Mouse (Mus musculus): Measurements from ENCODE around the gene Rab3c. TPM values are rescaled to one million over a fixed set of nuclear protein-coding genes. Genes with fewer than 3 reads are reported as not detected.

The Rab3c gene
- 0.05 TPM for polyA plus RNA-seq (2012; fragmentation: generic; extraction: Trizol)

DNA sequence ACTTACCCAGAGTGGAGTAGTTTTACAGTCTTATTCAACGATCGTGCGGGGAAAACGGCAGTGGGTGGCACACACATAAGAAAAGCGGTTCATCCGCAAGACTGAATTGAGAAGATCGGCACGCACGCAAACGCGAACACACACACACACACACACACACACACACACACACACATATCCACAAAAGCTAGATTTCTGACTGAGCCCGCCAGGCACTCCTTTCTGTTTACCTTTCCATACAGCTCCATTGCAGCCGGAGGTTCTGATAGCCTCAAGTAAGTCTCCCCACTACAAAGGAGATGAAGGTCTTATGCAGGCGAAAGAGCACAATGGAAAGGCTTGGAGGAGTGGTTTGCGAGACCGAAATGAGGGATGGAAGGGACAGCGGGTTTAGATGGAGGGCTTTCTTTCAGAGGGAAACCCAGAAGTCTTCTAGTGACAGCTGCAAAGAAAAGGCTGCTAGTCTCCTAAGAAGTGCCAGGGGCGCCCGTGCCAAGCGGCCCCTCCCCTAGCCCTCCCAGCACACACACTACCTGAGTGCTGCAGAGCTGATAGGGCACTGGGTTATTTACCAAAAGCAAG is at the start of gene Rab3c:
Rab3c (minus strand) TSS at position 434 of the 582 bp plus-strand sequence.
- Histone ChIP-seq H3K36me3 (ENCODE audit: control insufficient read depth, insufficient read depth) (no peaks in the 10 kb centered on the region), H3K4me3 (peak within 1 kb of the TSS; percentile 20)

DNA sequence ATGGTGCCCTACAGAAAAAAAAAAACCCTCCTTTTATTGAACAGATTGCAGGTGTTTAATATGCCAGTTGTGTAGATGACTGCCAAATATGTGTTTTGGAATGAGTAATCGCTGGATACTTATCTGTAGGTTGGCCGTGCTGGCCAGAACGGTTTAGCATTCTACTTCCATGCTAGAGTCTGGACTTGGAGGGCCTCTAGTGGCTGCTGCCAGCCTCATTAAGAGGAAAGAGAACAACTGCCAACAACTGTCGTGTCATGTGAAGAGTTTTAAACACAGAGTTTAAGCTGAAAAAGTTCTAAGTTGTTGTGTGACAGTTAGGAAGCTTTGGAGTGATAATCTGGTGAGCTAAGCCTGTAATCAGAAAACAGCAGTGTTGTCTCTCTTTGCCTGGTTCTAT is 38.0 kb upstream of the Rab3c start:
- Histone ChIP-seq H3K36me3 (ENCODE audit: control insufficient read depth, insufficient read depth) (no peaks in the 10 kb centered on the region), H3K4me2 (ENCODE audit: low read depth) (no peak overlapping the region), H3ac (ENCODE audit: control insufficient read depth, insufficient read length) (no peak overlapping the region), H3K79me2 (ENCODE audit: control insufficient read depth, insufficient read depth) (no peaks in the 10 kb centered on the region), H3K27me3 (ENCODE audit: control insufficient read depth, insufficient read depth, insufficient read length) (no peaks in the 10 kb centered on the region), H3K4me3 (no peak overlapping the region)
- TF ChIP-seq E2F4 (IDR thresholded peaks at IDR 0.05; ENCODE audit: insufficient read depth), result no peak
- TF ChIP-seq REST (IDR thresholded peaks at IDR 0.05; ENCODE audit: insufficient read depth, insufficient read length), result no peak
- no peak for TF ChIP-seq MYOD1 (IDR thresholded peaks at IDR 0.05; ENCODE audit: control insufficient read depth in 1 of 3, insufficient read length in 2 of 3, low read depth in 2 of 3)
- no peak for TF ChIP-seq POLR2A (IDR thresholded peaks at IDR 0.05; ENCODE audit: insufficient read length, low read depth)
- no peak for TF ChIP-seq MAX (IDR thresholded peaks at IDR 0.05; ENCODE audit: low read depth)
- TF ChIP-seq POLR2AphosphoS2 (IDR thresholded peaks at IDR 0.05; ENCODE audit: insufficient read length, low read depth), result no peak
- no peak for TF ChIP-seq CEBPB (IDR thresholded peaks at IDR 0.05; ENCODE audit: insufficient read depth, poor library complexity, severe bottlenecking)
- no peak for TF ChIP-seq TCF3 (IDR thresholded peaks at IDR 0.05; ENCODE audit: insufficient read length, low read depth)
- TF ChIP-seq USF1 (IDR thresholded peaks at IDR 0.05; ENCODE audit: low read depth), result no peak
- TF ChIP-seq TCF12 (IDR thresholded peaks at IDR 0.05; ENCODE audit: insufficient read depth, poor library complexity, severe bottlenecking), result no peak
- TF ChIP-seq MYOG (IDR thresholded peaks at IDR 0.05; ENCODE audit: control insufficient read depth in 1 of 3, insufficient read depth in 1 of 3, insufficient read length in 2 of 3, low read depth in 2 of 3), result no peak
- no peak for TF ChIP-seq SRF (IDR thresholded peaks at IDR 0.05; ENCODE audit: control insufficient read depth, insufficient read length, low read depth)

More for the DNA sequence above, at the start of gene Rab3c:
- peak within 1 kb of the TSS; percentile 99 for H3K4me2 ChIP-seq (ENCODE audit: low read depth)
- no peaks in the 10 kb centered on the region for H3K27me3 ChIP-seq (ENCODE audit: control insufficient read depth, insufficient read depth, insufficient read length)
- no peak within 1 kb of the TSS for H3ac ChIP-seq (ENCODE audit: control insufficient read depth, insufficient read length)
- no peaks in the 10 kb centered on the region for H3K79me2 ChIP-seq (ENCODE audit: control insufficient read depth, insufficient read depth)
- TF ChIP-seq POLR2A (IDR thresholded peaks at IDR 0.05; ENCODE audit: insufficient read length, low read depth) (no peak), MYOD1 (IDR thresholded peaks at IDR 0.05; ENCODE audit: control insufficient read depth in 1 of 3, insufficient read length in 2 of 3, low read depth in 2 of 3) (no peak), SRF (IDR thresholded peaks at IDR 0.05; ENCODE audit: control insufficient read depth, insufficient read length, low read depth) (no peak), CEBPB (IDR thresholded peaks at IDR 0.05; ENCODE audit: insufficient read depth, poor library complexity, severe bottlenecking) (no peak), TCF3 (IDR thresholded peaks at IDR 0.05; ENCODE audit: insufficient read length, low read depth) (no peak), TCF12 (IDR thresholded peaks at IDR 0.05; ENCODE audit: insufficient read depth, poor library complexity, severe bottlenecking) (no peak), REST (IDR thresholded peaks at IDR 0.05; ENCODE audit: insufficient read depth, insufficient read length) (no peak), POLR2AphosphoS2 (IDR thresholded peaks at IDR 0.05; ENCODE audit: insufficient read length, low read depth) (no peak), USF1 (IDR thresholded peaks at IDR 0.05; ENCODE audit: low read depth) (no peak), MYOG (IDR thresholded peaks at IDR 0.05; ENCODE audit: control insufficient read depth in 1 of 3, insufficient read depth in 1 of 3, insufficient read length in 2 of 3, low read depth in 2 of 3) (no peak), E2F4 (IDR thresholded peaks at IDR 0.05; ENCODE audit: insufficient read depth) (no peak), MAX (IDR thresholded peaks at IDR 0.05; ENCODE audit: low read depth) (no peak)

- Histone ChIP-seq H3K4me3 (no peak overlapping the region), H3K36me3 (ENCODE audit: control insufficient read depth, insufficient read depth) (no peaks in the 10 kb centered on the region), H3K4me2 (ENCODE audit: low read depth) (no peak overlapping the region), H3K27me3 (ENCODE audit: control insufficient read depth, insufficient read depth, insufficient read length) (no peaks in the 10 kb centered on the region), H3ac (ENCODE audit: control insufficient read depth, insufficient read length) (no peak overlapping the region), H3K79me2 (ENCODE audit: control insufficient read depth, insufficient read depth) (no peaks in the 10 kb centered on the region)
- no peak for TF ChIP-seq POLR2A (IDR thresholded peaks at IDR 0.05; ENCODE audit: insufficient read length, low read depth)
- peak; percentile 83 for TF ChIP-seq CEBPB (IDR thresholded peaks at IDR 0.05; ENCODE audit: insufficient read depth, poor library complexity, severe bottlenecking)
- TF ChIP-seq MAX (IDR thresholded peaks at IDR 0.05; ENCODE audit: low read depth), result no peak
- TF ChIP-seq E2F4 (IDR thresholded peaks at IDR 0.05; ENCODE audit: insufficient read depth), result no peak
- no peak for TF ChIP-seq USF1 (IDR thresholded peaks at IDR 0.05; ENCODE audit: low read depth)
- no peak for TF ChIP-seq REST (IDR thresholded peaks at IDR 0.05; ENCODE audit: insufficient read depth, insufficient read length)
- TF ChIP-seq MYOD1 (IDR thresholded peaks at IDR 0.05; ENCODE audit: control insufficient read depth in 1 of 3, insufficient read length in 2 of 3, low read depth in 2 of 3), result no peak
- no peak for TF ChIP-seq MYOG (IDR thresholded peaks at IDR 0.05; ENCODE audit: control insufficient read depth in 1 of 3, insufficient read depth in 1 of 3, insufficient read length in 2 of 3, low read depth in 2 of 3)
Observed at GRCm38 (mm10) chr13:110307188-110307587, 26.4 kb upstream of the Rab3c start.

GRCm38 (mm10) chr13:110297112-110297511 is 16.3 kb upstream of the Rab3c start:
- Histone ChIP-seq H3K4me2 (ENCODE audit: low read depth) (no peak overlapping the region), H3K36me3 (ENCODE audit: control insufficient read depth, insufficient read depth) (no peaks in the 10 kb centered on the region), H3ac (ENCODE audit: control insufficient read depth, insufficient read length) (no peak overlapping the region), H3K27me3 (ENCODE audit: control insufficient read depth, insufficient read depth, insufficient read length) (no peaks in the 10 kb centered on the region), H3K79me2 (ENCODE audit: control insufficient read depth, insufficient read depth) (no peaks in the 10 kb centered on the region), H3K4me3 (no peak overlapping the region)
- TF ChIP-seq CEBPB (IDR thresholded peaks at IDR 0.05; ENCODE audit: insufficient read depth, poor library complexity, severe bottlenecking) (no peak), MAX (IDR thresholded peaks at IDR 0.05; ENCODE audit: low read depth) (no peak), USF1 (IDR thresholded peaks at IDR 0.05; ENCODE audit: low read depth) (no peak), TCF12 (IDR thresholded peaks at IDR 0.05; ENCODE audit: insufficient read depth, poor library complexity, severe bottlenecking) (no peak), TCF3 (IDR thresholded peaks at IDR 0.05; ENCODE audit: insufficient read length, low read depth) (no peak), MYOD1 (IDR thresholded peaks at IDR 0.05; ENCODE audit: control insufficient read depth in 1 of 3, insufficient read length in 2 of 3, low read depth in 2 of 3) (no peak), SRF (IDR thresholded peaks at IDR 0.05; ENCODE audit: control insufficient read depth, insufficient read length, low read depth) (no peak), POLR2A (IDR thresholded peaks at IDR 0.05; ENCODE audit: insufficient read length, low read depth) (no peak), E2F4 (IDR thresholded peaks at IDR 0.05; ENCODE audit: insufficient read depth) (no peak), REST (IDR thresholded peaks at IDR 0.05; ENCODE audit: insufficient read depth, insufficient read length) (no peak), POLR2AphosphoS2 (IDR thresholded peaks at IDR 0.05; ENCODE audit: insufficient read length, low read depth) (no peak), MYOG (IDR thresholded peaks at IDR 0.05; ENCODE audit: control insufficient read depth in 1 of 3, insufficient read depth in 1 of 3, insufficient read length in 2 of 3, low read depth in 2 of 3) (no peak)
